Mouse (Mus musculus): Measurements from ENCODE around the gene Unc45a. TPM values are rescaled to one million over a fixed set of nuclear protein-coding genes. Genes with fewer than 3 reads are reported as not detected.

Unc45a gene
- 23.6 and 27.4 TPM in 2 replicates for polyA plus RNA-seq (2015; fragmentation: Nextera tagmentation; extraction: Ambion mirVana)

DNA sequence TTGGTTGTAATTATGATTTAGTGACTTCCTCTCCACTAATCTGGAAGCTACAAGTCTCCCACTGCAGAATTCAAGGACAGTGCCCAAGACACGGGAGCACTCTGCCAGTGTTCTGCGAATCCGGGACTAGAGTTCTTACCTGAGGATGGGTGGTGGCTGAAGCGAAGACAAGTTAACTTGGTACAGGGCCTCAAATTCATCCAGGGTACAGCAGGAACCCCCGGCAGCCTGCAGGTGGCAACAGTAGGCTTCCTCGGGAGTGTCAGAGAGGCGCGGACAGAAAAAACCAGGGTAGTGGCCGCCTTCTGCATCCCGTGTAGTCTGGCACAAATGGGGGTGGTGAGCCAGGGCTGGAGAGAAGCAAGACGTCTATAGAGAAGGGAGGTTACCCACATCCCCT, at the start of gene Unc45a:
TSS of gene Unc45a (minus strand) at position 213 of the 400 bp plus-strand sequence.

DNA sequence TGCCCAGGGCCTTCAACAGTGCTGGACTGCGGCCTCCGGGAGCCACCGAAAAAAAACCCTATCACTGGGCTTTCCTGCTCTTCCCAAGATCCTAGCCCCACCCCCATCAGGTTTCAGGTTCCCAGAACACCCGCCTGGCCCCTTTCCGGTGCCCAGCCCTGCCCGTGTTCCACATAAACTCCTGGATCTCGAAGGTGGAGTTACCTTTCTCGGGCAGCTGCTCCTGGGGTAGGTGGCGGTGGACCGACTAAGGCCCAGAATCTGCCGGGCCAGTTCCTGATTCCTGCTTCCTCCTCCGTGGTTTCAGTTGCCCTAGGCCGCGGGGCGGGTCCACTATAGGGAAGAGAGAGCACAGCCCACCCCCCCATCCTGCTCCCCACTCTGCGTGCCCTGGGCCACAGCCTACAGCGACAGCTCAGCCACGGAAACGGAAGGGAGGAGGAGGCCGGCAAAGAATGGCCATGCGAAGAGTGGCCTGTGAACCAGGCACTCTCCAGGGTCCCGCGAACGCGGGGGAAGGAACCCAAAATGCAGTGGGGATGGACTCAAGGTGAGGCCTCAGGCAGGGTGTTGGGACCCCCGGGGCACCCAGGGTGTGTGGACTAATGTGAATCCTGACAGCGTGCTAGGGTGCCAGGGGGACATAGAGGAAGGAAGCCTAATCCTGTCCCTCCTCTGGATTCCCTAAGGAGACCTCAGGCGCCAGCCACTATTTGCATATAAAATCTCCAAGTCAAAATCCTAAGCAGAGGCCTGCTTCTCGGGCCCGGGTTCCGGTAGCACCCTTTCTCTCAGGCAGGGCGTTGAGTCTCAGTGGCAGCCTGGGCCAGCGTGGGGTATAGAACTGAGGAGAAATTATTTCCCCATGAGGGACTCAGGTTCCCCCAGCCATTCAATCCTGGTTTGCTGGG, 47.1 kb upstream of the Unc45a start, which contains the start of gene Fes:
TSS of gene Fes (minus strand) at position 314 of the 911 bp plus-strand sequence.

DNA sequence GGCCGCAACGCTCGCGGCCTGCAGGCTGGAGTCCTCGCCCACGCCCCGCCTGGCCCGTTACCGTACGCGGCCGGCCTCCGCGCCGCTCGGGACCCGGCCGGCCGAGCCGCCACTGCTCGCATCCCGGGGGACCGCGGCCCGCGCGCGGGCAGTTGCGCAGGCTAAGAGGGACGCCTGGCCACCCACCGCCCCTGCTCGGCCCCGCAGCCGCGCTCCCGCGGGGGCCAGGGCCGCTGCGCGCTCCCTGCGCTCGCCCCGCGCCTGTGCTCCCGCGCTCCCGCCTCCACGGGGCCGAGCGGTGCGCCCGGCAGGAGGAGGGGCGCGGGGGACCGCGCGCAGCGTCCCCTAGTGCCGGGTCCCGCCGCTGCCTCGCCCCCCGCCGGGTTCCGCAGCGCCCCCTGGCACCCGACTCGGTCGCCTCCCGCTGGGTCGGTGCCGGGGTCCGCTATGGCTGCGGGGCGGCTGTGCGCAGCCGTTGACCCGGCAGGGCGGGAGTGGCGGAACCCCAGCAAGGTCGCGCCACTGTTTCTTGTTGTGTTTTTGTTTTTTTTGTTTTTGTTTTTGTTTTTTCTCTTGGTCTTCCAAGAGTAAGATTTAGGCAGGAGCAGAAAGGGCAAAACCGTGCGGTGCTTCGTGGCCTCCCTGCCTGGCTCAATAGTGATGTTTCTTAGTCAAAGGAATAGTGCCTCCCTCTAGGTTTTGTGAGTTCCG, 30.4 kb upstream of the Unc45a start, which contains the start of gene Man2a2:
TSS of gene Man2a2 (minus strand) at position 335 of the 711 bp plus-strand sequence.

DNA sequence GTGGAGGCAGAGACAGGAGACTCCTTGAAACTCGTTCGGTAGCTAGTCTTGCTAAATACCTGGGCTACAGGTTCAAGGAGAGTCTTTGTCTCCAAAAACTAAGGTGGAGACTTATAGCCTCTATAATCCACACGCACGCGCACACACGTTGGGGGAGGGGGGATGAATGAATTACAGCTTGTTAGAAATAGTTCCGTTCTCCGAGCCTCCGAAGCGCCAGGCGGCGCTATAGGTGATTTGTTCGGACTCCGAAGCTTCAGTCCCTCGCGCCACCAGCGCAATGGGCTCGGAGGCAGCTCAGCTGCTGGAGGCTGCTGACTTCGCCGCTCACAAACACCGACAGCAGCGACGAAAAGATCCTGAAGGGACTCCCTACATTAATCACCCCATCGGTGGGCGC, 2.1 kb upstream of the Unc45a start, which contains the start of gene Hddc3:
TSS of gene Hddc3 (plus strand) at position 247 of the 400 bp plus-strand sequence.

DNA sequence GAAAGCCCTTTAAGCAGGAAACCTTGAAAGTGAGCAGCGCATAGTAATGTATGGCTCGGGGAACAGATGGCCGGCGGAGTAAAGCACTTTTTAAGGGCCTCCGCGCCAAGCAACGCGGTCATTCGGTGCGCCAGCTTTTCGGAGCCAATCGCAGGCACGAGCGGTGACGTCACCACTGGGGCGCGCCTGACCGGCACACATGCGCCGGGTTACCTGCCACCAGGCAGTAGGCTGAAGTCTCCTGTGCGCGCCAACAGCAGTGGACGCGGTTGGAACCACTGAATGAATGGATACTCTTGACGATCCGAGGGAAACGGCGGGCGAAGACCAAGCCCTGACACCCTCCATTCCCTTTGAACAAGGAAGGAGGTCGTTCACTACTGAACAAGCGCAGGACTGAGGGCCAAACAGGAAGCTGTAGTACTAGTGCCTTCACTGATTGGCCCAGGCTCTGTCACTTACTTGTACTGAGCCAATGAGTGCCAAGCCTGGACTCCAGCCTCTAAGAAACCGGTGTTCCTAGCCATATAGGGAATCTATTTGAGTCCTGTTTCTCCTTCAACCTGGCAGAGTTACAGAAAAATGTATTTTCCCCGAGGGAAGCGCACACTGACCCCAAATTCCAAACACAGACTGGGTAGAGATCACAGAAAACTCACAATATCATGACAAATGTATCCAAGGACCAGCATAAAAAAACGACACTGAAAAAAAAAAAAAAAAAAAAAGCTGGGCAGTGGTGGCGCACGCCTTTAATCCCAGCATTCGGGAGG, 16.6 kb downstream of the Unc45a start, which contains the start of gene Rccd1:
TSS of gene Rccd1 (minus strand) at position 412 of the 773 bp plus-strand sequence.

DNA sequence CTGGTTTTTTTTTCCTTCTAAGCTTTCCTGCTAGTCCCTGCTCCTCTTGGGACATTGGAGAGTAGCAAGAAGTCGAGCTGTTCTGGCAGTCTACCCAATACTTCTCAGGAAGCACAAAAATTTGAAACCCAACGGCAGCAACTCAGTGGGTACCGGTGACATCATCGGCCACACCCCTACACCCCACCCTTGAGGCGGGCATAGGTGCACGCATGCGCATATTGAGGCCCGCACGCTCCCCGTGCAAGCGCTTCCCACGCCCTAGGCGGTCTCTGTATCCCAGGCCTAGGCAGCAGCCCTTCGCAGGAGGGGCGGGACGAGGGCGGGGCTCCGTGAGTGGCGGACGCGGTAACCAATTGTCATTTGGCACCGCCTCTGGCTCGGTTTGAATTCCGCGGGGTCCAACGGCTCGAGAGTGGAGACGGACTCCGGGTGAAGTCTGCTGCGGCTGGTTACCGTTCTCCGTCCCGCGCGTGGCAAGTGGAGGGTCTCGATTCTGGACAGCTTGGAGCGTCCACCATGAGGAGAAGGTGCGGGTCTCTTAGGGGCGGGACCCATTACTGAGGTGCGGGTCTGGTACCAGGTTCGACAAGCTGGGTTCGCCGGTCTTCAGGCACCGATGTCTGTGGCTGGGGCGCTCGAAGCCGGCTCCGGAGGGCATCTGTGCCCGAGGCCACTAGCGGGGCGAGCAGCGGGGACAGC, 46.6 kb downstream of the Unc45a start, which contains the start of gene Prc1:
TSS of gene Prc1 (plus strand) at position 389 of the 702 bp plus-strand sequence.

Other genes with a start within 250 kb of the Unc45a start
- 237 and 280 TPM in 2 replicates for gene Idh2, start 225.6 kb downstream of the Unc45a start, polyA plus RNA-seq (2015; fragmentation: Nextera tagmentation; extraction: Ambion mirVana)
- gene Sema4b, start 154.2 kb downstream of the Unc45a start, polyA plus RNA-seq (2015; fragmentation: Nextera tagmentation; extraction: Ambion mirVana): 15.1 and 26.1 TPM in 2 replicates
- gene Cib1, start 108.2 kb downstream of the Unc45a start, polyA plus RNA-seq (2015; fragmentation: Nextera tagmentation; extraction: Ambion mirVana): 69.0 and 96.2 TPM in 2 replicates
- gene Gdpgp1, start 108.1 kb downstream of the Unc45a start, polyA plus RNA-seq (2015; fragmentation: Nextera tagmentation; extraction: Ambion mirVana): 3.1 and 3.8 TPM in 2 replicates
- 1.5 and 2.5 TPM in 2 replicates for gene Ttll13, start 94.6 kb downstream of the Unc45a start, polyA plus RNA-seq (2015; fragmentation: Nextera tagmentation; extraction: Ambion mirVana)
- gene Ngrn, start 79.8 kb downstream of the Unc45a start, polyA plus RNA-seq (2015; fragmentation: Nextera tagmentation; extraction: Ambion mirVana): 58.0 and 82.2 TPM in 2 replicates
- 7.8 and 11.2 TPM in 2 replicates for gene Vps33b, start 71.4 kb downstream of the Unc45a start, polyA plus RNA-seq (2015; fragmentation: Nextera tagmentation; extraction: Ambion mirVana)
- gene Prc1, start 46.6 kb downstream of the Unc45a start, polyA plus RNA-seq (2015; fragmentation: Nextera tagmentation; extraction: Ambion mirVana): 30.0 and 34.1 TPM in 2 replicates
- gene Rccd1, start 16.6 kb downstream of the Unc45a start, polyA plus RNA-seq (2015; fragmentation: Nextera tagmentation; extraction: Ambion mirVana): 3.2 and 6.4 TPM in 2 replicates
- gene Hddc3, start 2.1 kb upstream of the Unc45a start, polyA plus RNA-seq (2015; fragmentation: Nextera tagmentation; extraction: Ambion mirVana): 17.7 and 19.8 TPM in 2 replicates
- 12.8 and 18.1 TPM in 2 replicates for gene Man2a2, start 30.4 kb upstream of the Unc45a start, polyA plus RNA-seq (2015; fragmentation: Nextera tagmentation; extraction: Ambion mirVana)
- gene Fes, start 46.9 kb upstream of the Unc45a start, polyA plus RNA-seq (2015; fragmentation: Nextera tagmentation; extraction: Ambion mirVana): 6.0 and 7.7 TPM in 2 replicates
- 15.9 and 30.9 TPM in 2 replicates for gene Furin, start 64.4 kb upstream of the Unc45a start, polyA plus RNA-seq (2015; fragmentation: Nextera tagmentation; extraction: Ambion mirVana)
- 4.1 and 6.7 TPM in 2 replicates for gene Blm, start 194.1 kb upstream of the Unc45a start, polyA plus RNA-seq (2015; fragmentation: Nextera tagmentation; extraction: Ambion mirVana)